Mouse (Mus musculus) kidney, adult 2 months (tissue): ENCODE measurements around the gene 1700011L22Rik.

ENCODE experiments used
- CTCF ChIP-seq: fragments of 200-500 bp; conservative IDR thresholded peaks from 2 replicates; pipeline ENCODE4 v1.5.1; 2011; ENCODE audit warnings: low read depth, mild to moderate bottlenecking, control low read depth, low read length, moderate library complexity, mixed read lengths; ENCODE audit not compliant: insufficient read depth, insufficient read length
- POLR2A ChIP-seq: fragments of 200-500 bp; IDR thresholded peaks from one replicate; pipeline ENCODE4 v1.6.1; 2011; ENCODE audit warnings: low read depth, low read length, control low read depth

DNA sequence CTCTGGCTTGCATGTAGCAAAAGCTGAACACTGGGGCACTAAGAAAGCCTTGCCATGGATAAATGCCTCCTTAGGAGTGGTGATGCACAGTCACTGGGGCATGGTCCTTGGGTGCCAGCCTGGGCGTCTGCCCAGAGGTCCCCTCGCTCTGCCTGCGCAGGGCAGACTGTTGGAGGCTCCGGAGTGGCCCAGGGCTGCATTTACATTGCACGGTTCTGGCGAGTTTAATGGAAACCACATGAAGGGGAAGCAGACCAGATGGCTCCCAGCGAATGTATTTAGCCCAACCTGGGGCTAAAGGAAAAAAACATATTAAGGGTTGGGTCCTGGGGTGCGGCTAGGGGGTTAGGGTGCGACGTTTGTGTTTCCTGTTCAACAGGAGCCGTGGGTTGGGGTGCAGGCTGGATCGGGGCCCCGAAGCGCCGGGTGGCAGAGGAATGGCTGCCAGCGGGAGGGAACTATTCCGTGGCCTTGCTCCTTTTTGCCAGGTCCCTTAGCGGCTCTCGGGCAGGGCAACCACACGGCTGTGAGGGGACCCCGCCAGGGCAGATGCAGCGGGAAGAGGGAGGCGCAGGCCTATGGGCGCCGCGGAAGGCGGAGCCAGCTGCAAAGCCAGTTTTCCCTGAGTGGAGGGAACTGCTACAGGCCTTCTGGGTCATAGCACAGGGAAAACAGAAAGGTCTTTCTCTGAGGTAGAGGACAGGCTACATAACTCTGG is 38.6 kb downstream of the 1700011L22Rik start:
- no peak for TF ChIP-seq CTCF
- TF ChIP-seq POLR2A: no peak
